Mouse (Mus musculus): ENCODE measurements around the gene Rabep2.
A peak's percentile ranks its signal among the peaks of the same experiment; 100 is the strongest.
"Not testable (repeated sequence)": the region's sequence is repeated elsewhere in the genome, so short reads cannot be mapped to it uniquely, and the experiment has no call there.

The Rabep2 gene

DNA sequence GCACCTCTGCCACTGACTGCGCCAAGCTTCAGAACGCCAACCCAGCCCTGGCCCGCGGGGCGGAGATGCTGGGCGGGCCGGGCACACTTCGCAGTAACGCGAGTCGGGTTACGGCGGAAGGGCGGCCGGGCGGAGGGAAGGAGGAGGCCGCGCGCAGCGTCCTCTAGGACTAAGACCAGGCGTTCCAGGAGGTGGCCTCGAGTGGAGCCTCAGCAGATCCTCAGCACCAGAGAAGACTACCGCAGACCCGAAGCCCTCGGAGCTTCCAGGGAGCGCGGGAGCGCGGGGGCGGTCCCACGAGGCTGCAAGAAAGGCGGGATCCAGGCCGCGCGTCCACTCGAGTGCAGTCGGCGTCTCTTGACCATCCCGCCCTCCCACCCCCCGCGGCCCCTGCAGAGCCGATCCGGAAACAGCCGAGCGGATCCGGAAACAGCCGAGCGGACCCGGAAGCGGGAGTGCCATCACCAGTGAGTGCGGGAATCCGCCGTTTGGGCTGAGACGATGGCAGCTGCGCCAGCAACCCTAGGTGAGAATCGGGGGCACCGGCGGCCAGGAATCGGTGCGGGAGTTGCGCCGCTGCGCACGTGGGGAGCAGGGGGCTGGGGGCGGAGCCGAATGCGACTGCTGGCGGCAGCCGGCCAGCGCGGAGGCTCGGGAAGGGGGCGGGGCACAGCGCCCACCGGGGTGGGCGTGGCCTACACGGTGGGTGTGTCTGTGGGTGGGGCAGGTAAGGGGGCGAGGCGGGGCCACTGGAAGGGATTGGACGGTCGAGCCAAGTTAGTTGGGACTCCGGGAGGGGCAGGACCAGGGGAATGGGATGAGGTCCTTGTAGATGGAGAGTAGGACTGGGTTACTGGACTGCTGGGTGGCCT, at the start of gene Rabep2:
Rabep2 (plus strand) TSS at position 129 of the 872 bp plus-strand sequence.
- DNase-seq (ENCODE audit: low read depth, low spot score): peak; percentile 96

- DNase-seq (ENCODE audit: low read depth, low spot score): no peak
Observed at GRCm38 (mm10) chr7:126383565-126383964, 45.0 kb upstream of the Rabep2 start.

DNA sequence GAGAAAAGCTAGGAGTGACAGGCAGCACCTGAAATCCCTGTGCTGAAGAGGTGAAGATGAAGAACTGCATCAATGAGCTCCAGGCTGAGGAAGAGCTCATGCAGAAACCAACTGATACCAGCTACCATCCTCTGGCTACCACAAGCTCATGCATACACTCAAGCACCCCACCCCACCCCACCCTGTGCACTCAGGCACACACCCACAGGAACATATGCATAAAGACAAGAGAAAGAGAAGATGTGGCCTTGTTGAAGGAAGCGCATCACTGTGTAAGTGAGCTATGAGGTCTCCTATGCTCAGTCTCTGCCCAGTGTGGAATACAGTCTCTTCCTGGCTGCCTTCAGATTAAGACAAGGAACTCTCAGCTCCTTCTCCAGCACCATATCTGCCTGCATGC, 40.4 kb upstream of the Rabep2 start:
- no peak for DNase-seq (ENCODE audit: low read depth, low spot score)

DNA sequence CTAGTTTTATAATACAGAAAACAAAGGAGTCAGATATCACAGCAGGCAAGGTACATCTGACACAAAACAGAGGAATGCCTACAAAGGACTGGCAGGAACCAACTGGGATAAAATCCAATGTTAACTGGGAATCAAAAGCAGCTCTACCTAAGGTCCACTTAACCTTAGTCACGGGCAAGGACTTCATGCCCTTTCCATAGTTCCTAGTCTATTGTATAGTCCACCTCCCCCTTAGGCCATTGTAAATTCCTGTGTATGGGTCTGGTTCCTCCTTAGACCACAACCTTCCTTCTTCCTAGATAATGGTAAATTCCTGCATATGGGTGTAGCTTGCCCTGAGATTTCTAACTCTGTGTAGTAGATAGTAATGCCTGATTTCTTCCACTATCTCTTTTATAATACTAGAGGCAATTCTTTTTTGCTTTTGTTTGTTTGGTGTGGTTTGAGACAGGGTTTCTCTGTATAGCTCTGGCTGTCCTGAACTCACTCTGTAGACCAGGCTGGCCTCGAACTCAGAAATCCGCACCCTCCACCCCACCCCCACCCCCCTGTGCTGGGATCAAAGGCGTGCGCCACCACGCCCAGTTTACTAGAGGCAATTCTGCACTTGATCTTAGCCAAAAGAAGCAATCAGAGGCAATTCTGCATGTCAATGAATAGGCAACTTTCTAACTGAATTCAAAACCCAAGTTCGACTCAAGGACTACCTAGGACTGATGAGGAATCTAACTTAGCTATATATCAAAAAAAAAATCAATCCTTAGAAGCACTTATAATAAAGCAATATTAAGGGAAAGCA, 36.3 kb upstream of the Rabep2 start:
- DNase-seq (ENCODE audit: low read depth, low spot score): not testable (repeated sequence)

DNA sequence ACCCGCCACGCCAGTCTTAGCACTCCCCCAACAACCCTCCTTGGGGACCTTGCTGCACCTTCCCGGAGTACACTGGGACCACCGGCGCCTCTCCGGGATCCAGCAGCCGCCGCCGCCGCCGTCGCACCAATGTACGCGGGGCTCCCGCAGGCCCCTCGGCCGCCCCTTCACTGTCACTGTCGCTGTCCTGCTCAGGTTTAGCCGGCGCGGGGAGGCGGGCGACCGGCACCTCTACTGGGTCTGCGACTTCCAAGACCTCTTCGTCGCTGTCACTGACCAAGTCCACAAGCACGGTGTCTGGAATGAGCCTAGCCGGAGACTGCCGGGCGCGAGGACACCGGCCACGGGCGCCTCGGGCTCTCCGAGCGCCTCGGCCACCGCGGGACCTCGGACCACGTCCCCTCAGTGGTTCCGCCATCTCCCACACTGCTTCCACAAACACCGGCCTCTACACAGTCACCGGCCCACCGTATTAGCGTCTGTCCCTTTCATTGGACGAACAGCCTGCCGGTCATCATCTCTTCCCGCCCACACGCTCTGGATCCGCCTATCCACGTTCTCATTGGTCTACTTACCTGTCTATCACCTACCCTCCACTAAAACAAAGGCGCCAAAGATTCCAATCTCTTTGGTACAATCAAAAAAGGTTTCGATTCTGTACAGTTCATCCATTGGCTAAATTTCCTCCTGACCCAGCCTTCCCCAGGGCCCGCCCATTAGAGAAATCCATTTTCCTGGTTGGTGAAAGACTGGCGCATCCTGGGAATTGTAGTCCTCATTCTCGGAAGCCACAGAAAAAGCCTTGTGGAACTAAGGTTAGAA, 32.0 kb upstream of the Rabep2 start, which contains the start of gene Nfatc2ip:
Nfatc2ip (minus strand) TSS at position 440 of the 822 bp plus-strand sequence.
- peak; percentile 100 for DNase-seq (ENCODE audit: low read depth, low spot score)

DNA sequence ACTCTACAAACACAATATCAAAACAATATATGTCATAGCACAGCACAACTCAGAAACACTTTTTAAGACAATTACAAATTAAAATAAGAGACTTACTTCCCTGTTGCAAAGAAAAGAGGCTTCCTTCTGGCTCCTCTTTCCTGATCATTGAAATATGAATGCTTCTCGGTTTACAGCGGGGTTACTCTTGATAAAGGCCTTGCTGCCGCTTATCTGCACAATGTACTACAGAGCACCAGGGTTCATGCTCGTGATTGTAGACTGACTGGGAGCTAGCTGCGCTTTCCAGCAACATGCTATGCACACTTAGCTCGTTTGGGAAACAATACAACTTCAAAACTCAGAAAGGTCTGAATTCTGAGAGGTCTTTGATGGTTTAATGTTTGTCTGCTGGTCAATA, 31.3 kb upstream of the Rabep2 start:
- no peak for DNase-seq (ENCODE audit: low read depth, low spot score)

- no peak for DNase-seq (ENCODE audit: low read depth, low spot score)
Observed at GRCm38 (mm10) chr7:126397822-126398221, 30.7 kb upstream of the Rabep2 start.

GRCm38 (mm10) chr7:126399548-126399947, 29.0 kb upstream of the Rabep2 start:
- DNase-seq (ENCODE audit: low read depth, low spot score): peak; percentile 87

- DNase-seq (ENCODE audit: low read depth, low spot score): not testable (repeated sequence)
Observed at GRCm38 (mm10) chr7:126402518-126402917, 26.0 kb upstream of the Rabep2 start.

DNA sequence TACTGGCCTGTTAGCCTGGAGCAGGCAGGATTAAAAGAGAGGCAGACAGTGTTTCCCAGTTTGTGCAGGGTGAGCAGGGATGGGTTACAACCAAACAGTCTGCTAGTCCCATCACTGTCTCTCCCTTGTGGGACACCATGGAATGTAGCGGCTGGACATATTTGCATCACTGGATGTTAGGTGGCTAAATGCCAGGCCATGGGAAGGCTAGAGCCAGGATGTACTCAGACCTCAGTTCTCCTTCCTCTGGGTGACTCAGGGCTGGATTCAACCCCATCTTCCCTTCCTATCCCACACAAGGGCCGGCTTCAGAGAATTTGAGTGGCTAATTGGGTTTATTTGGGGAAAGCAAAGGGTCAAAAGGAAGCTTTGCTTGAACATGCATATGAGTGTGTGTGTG, 19.9 kb upstream of the Rabep2 start:
- DNase-seq (ENCODE audit: low read depth, low spot score): no peak

- no peak for DNase-seq (ENCODE audit: low read depth, low spot score)
Observed at GRCm38 (mm10) chr7:126411061-126411460, 17.5 kb upstream of the Rabep2 start.

- no peak for DNase-seq (ENCODE audit: low read depth, low spot score)
Observed at GRCm38 (mm10) chr7:126414725-126415124, 13.8 kb upstream of the Rabep2 start, which contains the start of gene Cd19. Gene Cd19 (minus strand): TSS chr7:126414889.

- DNase-seq (ENCODE audit: low read depth, low spot score): no peak
Observed at GRCm38 (mm10) chr7:126416615-126417014, 11.9 kb upstream of the Rabep2 start.

DNA sequence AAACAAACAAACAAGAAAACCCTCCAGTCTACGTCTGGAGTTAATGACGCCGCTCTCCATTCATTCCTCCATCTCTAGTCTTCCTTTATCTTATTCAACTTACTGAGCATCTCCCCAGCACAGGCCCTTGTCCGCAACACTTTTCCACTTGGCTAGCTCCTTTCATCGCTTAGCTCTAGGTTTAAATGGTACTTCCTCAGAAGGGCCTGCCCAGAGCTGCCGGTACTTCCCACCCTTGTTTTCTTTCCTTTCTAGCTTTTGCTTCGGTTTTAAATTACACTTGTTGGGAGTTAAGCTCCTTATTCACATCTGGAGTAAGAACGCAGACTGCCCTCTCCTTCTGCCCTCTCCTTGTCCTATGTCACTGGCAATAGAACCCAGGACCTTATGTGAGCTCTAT, 11.5 kb upstream of the Rabep2 start:
- no peak for DNase-seq (ENCODE audit: low read depth, low spot score)

- no peak for DNase-seq (ENCODE audit: low read depth, low spot score)
Observed at GRCm38 (mm10) chr7:126417606-126418005, 11.0 kb upstream of the Rabep2 start.

DNA sequence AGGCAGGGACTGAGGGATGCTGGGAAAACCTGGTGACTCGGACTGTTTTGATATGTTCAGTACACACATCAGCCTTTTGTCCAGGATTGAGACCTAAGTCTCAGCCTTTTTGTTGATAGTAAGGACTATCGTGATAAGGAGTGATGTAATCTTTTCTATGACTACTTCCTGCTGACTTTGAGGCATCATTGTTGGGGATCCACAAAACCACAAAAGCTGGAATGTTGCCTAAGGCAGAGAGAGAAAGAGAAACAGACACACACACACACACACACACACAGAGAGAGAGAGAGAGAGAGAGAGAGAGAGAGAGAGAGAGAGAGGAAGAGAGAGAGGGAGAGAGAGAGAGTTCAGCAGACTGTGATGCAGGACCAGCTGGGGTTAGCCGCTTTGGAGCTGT, 10.1 kb upstream of the Rabep2 start:
- no peak for DNase-seq (ENCODE audit: low read depth, low spot score)

- DNase-seq (ENCODE audit: low read depth, low spot score): no peak
Observed at GRCm38 (mm10) chr7:126421756-126422155, 6.8 kb upstream of the Rabep2 start.

- no peak for DNase-seq (ENCODE audit: low read depth, low spot score)
Observed at GRCm38 (mm10) chr7:126424161-126424560, 4.4 kb upstream of the Rabep2 start.

DNA sequence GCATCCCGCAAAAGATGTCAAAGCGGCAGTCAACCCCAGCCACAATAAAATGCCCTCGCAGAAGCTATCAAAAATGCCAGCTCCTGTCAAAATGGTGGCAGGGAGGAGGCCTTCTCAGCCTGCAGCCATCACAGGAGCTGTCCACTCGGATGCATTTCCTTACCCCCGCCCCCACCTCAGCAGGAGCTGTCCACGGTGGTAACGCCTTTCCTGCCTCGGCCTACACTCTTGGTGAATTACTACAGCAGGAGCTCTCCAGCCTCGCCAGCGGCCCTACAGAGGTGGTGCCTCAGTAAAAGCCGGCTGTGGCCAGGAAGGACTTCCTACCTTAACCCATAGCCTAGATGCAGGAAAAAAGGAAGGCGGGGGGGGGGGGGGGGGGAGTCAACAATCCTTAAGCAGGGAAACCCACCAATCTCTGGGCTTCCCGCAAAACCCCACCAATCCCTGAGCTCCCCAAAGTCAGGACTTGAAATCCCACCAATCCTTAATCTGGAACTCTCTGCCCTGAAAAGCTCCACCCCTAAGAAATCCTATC, 1.2 kb upstream of the Rabep2 start:
- DNase-seq (ENCODE audit: low read depth, low spot score): no peak

DNA sequence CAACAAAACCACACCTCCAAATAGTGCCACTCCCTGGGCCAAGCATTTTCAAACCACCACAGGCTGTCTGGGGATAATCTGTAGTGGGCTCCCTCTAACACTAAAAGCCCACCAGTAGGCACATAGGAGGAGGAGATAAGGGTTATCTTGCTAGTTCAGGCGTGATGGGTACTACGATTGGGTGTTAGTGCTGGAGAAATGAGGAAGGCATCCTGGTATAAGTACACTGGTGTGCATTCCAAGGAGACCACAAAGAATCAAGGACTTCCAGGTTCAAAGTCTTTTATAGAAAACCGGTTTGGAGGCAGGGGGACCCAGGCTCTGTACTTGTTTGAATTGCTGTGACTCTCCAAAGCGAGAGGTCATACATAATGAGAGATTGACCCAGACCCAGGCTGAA, 405 bp upstream of the Rabep2 start:
- peak; percentile 3 for DNase-seq (ENCODE audit: low read depth, low spot score)

DNA sequence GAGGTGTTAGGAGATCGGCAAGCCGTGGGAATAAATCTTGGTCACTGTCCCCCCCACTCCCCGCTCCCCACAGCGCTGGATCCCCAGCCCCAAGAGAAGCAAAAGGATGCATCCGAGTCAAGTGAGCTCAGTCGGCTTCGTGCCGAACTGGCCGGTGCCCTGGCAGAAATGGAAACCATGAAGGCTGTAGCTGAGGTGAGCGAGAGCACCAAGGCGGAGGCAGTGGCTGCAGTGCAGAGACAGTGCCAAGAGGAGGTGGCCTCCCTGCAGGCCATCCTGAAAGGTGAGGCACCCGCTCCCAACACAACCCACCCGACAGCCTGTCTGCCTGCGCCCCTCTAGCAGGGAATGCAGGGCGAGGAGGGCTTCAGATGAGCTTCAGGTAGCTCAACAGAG, 942 bp downstream of the Rabep2 start:
- peak; percentile 12 for DNase-seq (ENCODE audit: low read depth, low spot score)

Data from brain, adult 2 months (tissue).